9 mouse cellular contexts compared by ENCODE assay signal in genomic region chr5:114625590-114625989, GRCm38 (mm10). TPM values are rescaled to one million over a fixed set of nuclear protein-coding genes. Genes with fewer than 3 reads are reported as not detected.
DNase-seq lines count a peak whose midpoint lies in the region; ATAC-seq lines count a peak whose summit lies in the region.
"Had no signal": no experiment of that assay in that cellular context is flagged by ENCODE, and none has a peak within 500 bp of the region (broad histone marks: within the 10 kb centered on the region; RNA-seq: fewer than 3 reads in every experiment).

No protein-coding gene starts in this region.

- peak; percentile 71 for DNase-seq in forebrain, embryonic 10.5 days (ENCODE audit: extremely low spot score, low spot score)
- peak; percentile 77 for DNase-seq in neural tube, embryonic 10.5 days (ENCODE audit: extremely low spot score, low spot score)
- peak; percentile 38 for DNase-seq in c-Kit-positive CD71-positive TER-119-negative erythroid progenitor cells, embryonic 14.5 days (ENCODE audit: low read depth)
- peak; percentile 77 for DNase-seq in kidney, postnatal 10 days
- peak; percentile 69 for DNase-seq in mesoderm, embryonic 11.5 days (ENCODE audit: low read depth, low spot score)
- peak; percentile 70 for DNase-seq in thymus, postnatal 0 days (ENCODE audit: low spot score)

- no peaks in the 10 kb centered on the region; the same call in 1 of the 2 replicates for H3K27me3 ChIP-seq in forebrain, embryonic 10.5 days (ENCODE audit: poor library complexity, severe bottlenecking)
- H3K27me3 ChIP-seq in forebrain, embryonic 16.5 days (replicated peaks; ENCODE audit: control insufficient read depth, insufficient read depth, low read length) = peaks cover 6% of the 10 kb centered on the region; the same call in 1 of the 2 replicates
- H3K27me3 ChIP-seq in neural tube, embryonic 15.5 days (replicated peaks) = no peaks in the 10 kb centered on the region; the same call in 1 of the 2 replicates
- H3K27me3 ChIP-seq: neural tube, embryonic 12.5 days had no signal

- H3K9me3 ChIP-seq in forebrain, embryonic 10.5 days = no peaks in the 10 kb centered on the region
- no peaks in the 10 kb centered on the region for H3K9me3 ChIP-seq in forebrain, embryonic 16.5 days (ENCODE audit: control insufficient read depth, low read length)
- no peaks in the 10 kb centered on the region for H3K9me3 ChIP-seq in neural tube, embryonic 15.5 days (replicated peaks)
- H3K9me3 ChIP-seq: neural tube, embryonic 12.5 days had no signal

- ATAC-seq in forebrain, embryonic 16.5 days = no peak
- no peak for ATAC-seq in neural tube, embryonic 15.5 days (ENCODE audit: low FRiP score)

- H3K4me3 ChIP-seq in forebrain, embryonic 10.5 days = no peak overlapping the region
- no peak overlapping the region for H3K4me3 ChIP-seq in forebrain, embryonic 16.5 days (replicated peaks; ENCODE audit: low read length)
- H3K4me3 ChIP-seq in neural tube, embryonic 15.5 days (replicated peaks) = no peak overlapping the region
- H3K4me3 ChIP-seq: neural tube, embryonic 12.5 days had no signal

- H3K4me2 ChIP-seq in forebrain, embryonic 16.5 days (ENCODE audit: low read length) = no peak overlapping the region
- no peak overlapping the region for H3K4me2 ChIP-seq in neural tube, embryonic 15.5 days
- H3K4me2 ChIP-seq: neural tube, embryonic 12.5 days had no signal

- no peaks in the 10 kb centered on the region for H3K36me3 ChIP-seq in forebrain, embryonic 10.5 days (replicated peaks)
- no peaks in the 10 kb centered on the region for H3K36me3 ChIP-seq in forebrain, embryonic 16.5 days (ENCODE audit: control insufficient read depth, insufficient read depth)
- H3K36me3 ChIP-seq in neural tube, embryonic 15.5 days = no peaks in the 10 kb centered on the region
- H3K36me3 ChIP-seq: neural tube, embryonic 12.5 days had no signal

- H3K27ac ChIP-seq in forebrain, embryonic 10.5 days = no peak overlapping the region
- no peak overlapping the region for H3K27ac ChIP-seq in forebrain, embryonic 16.5 days (ENCODE audit: low read length)
- no peak overlapping the region for H3K27ac ChIP-seq in neural tube, embryonic 15.5 days (replicated peaks)
- H3K27ac ChIP-seq: neural tube, embryonic 12.5 days had no signal

- 29% methylated on average over 3 of the region's 3 CpGs for WGBS in forebrain, embryonic 10.5 days
- 24% methylated on average over 3 of the region's 3 CpGs for WGBS in forebrain, embryonic 16.5 days
- 16% methylated on average over 3 of the region's 3 CpGs for WGBS in neural tube, embryonic 15.5 days

- no peak overlapping the region for H3K9ac ChIP-seq in forebrain, embryonic 16.5 days (replicated peaks; ENCODE audit: low read depth, low read length)
- no peak overlapping the region for H3K9ac ChIP-seq in neural tube, embryonic 15.5 days (replicated peaks)
- H3K9ac ChIP-seq: neural tube, embryonic 12.5 days had no signal

- H3K4me1 ChIP-seq in forebrain, embryonic 10.5 days = no peaks in the 10 kb centered on the region
- H3K4me1 ChIP-seq in forebrain, embryonic 16.5 days (replicated peaks; ENCODE audit: control insufficient read depth, insufficient read depth, low read length) = no peaks in the 10 kb centered on the region
- no peaks in the 10 kb centered on the region for H3K4me1 ChIP-seq in neural tube, embryonic 15.5 days
- H3K4me1 ChIP-seq: neural tube, embryonic 12.5 days had no signal

RNA-seq across cellular contexts. Expression of gene Trpv4, which starts 32.6 kb away (rescaled TPM):
- polyA plus RNA-seq in forebrain, embryonic 10.5 days (2016; fragmentation: Nextera tagmentation; extraction: Ambion mirVana) = 0.17 and 0.31 TPM in 2 replicates
- polyA plus RNA-seq in forebrain, embryonic 16.5 days (2015; fragmentation: Nextera tagmentation; extraction: Ambion mirVana) = 0.75 and 1.2 TPM in 2 replicates
- polyA plus RNA-seq in neural tube, embryonic 15.5 days (2015; fragmentation: Nextera tagmentation; extraction: Ambion mirVana) = 1.4 and 1.6 TPM in 2 replicates
- polyA plus RNA-seq in thymus, postnatal 0 days (2015; fragmentation: Nextera tagmentation; extraction: Ambion mirVana) = 1.1 TPM in 2 replicates

RNA-seq across cellular contexts. Expression of gene Fam222a, which starts 57.8 kb away (rescaled TPM):
- 3.9 and 4.1 TPM in 2 replicates for polyA plus RNA-seq in forebrain, embryonic 10.5 days (2016; fragmentation: Nextera tagmentation; extraction: Ambion mirVana)
- polyA plus RNA-seq in forebrain, embryonic 16.5 days (2015; fragmentation: Nextera tagmentation; extraction: Ambion mirVana) = 4.3 and 4.4 TPM in 2 replicates
- polyA plus RNA-seq in neural tube, embryonic 15.5 days (2015; fragmentation: Nextera tagmentation; extraction: Ambion mirVana) = 4.7 and 5.3 TPM in 2 replicates
- polyA plus RNA-seq in thymus, postnatal 0 days (2015; fragmentation: Nextera tagmentation; extraction: Ambion mirVana) = 1.6 and 2.3 TPM in 2 replicates
